Comparison of ENCODE assay signal across 8 mouse cellular contexts in the genomic region with DNA sequence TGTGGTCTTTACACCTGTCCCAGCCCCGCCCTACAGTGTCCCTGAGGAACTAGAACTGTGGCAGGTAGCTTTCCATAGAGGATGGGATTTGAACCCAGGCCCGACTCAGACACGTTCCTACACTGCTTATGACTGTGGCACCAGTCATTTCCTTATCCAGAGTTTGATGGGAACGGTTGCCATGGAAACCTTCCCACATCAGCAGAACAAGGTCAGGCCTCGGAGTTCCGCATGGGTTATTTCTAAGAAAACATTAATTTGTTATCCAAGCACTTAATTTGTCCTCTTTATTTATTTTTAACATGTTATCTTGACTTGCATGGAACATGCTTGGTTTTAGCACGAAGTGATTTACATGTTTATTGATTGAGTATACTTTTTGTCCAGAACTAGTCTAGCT. TPM values are rescaled to one million over a fixed set of nuclear protein-coding genes. Genes with fewer than 3 reads are reported as not detected.
DNase-seq lines count a peak whose midpoint lies in the region; ATAC-seq and TF ChIP-seq lines count a peak whose summit lies in the region.
"Had no signal": no experiment of that assay in that cellular context is flagged by ENCODE, and none has a peak within 500 bp of the region (broad histone marks: within the 10 kb centered on the region; RNA-seq: fewer than 3 reads in every experiment).

No protein-coding gene starts in this region.

- 32% methylated on average over 7 of the region's 7 CpGs for WGBS in kidney, embryonic 16.5 days
- 52% methylated on average over 7 of the region's 7 CpGs for WGBS in small intestine, adult 2 months
- WGBS in forebrain, embryonic 15.5 days = 66% methylated on average over 7 of the region's 7 CpGs
- WGBS in cerebellum, adult 2 months = 87% methylated on average over 7 of the region's 7 CpGs

- peak; percentile 39; the same call in 1 of the 2 replicates for ATAC-seq in kidney, embryonic 16.5 days (ENCODE audit: low FRiP score, low TSS enrichment)
- ATAC-seq in forebrain, embryonic 15.5 days (replicated peaks) = no peak

- no peak for TF ChIP-seq CTCF in brain, embryonic 14.5 days (IDR thresholded peaks at IDR 0.05; ENCODE audit: borderline replicate concordance, extremely low read depth, insufficient read depth, insufficient read length)
- no peak for TF ChIP-seq CTCF in small intestine, adult 2 months (IDR thresholded peaks at IDR 0.05; ENCODE audit: extremely low read depth, insufficient read length, insufficient replicate concordance, low read depth, low read length)
- TF ChIP-seq CTCF in cerebellum, adult 2 months (IDR thresholded peaks at IDR 0.05; ENCODE audit: borderline replicate concordance, insufficient read depth, low read depth, low read length) = no peak

- H3K36me3 ChIP-seq in kidney, embryonic 16.5 days (ENCODE audit: insufficient read depth, low read length) = no peaks in the 10 kb centered on the region
- H3K36me3 ChIP-seq in small intestine, adult 2 months (ENCODE audit: control insufficient read depth, insufficient read depth, low read length) = no peaks in the 10 kb centered on the region
- H3K36me3 ChIP-seq in forebrain, embryonic 15.5 days = no peaks in the 10 kb centered on the region

- peak; percentile 37 for DNase-seq in ovary, postnatal 36 days (ENCODE audit: low spot score)
- DNase-seq in ovary, postnatal 14 days (ENCODE audit: low spot score) = no peak
- peak; percentile 55 for DNase-seq in brain, embryonic 14.5 days (ENCODE audit: low read depth)
- no peak for DNase-seq in cerebellum, adult 2 months
- DNase-seq: layer of hippocampus, adult 9-11 months had no signal

- no peaks in the 10 kb centered on the region for H3K9me3 ChIP-seq in kidney, embryonic 16.5 days (ENCODE audit: low read length)
- H3K9me3 ChIP-seq in forebrain, embryonic 15.5 days = no peaks in the 10 kb centered on the region

- no peak overlapping the region for H3K9ac ChIP-seq in kidney, embryonic 16.5 days (replicated peaks; ENCODE audit: low read length)
- no peak overlapping the region for H3K9ac ChIP-seq in forebrain, embryonic 15.5 days (replicated peaks)

- no peaks in the 10 kb centered on the region for H3K27me3 ChIP-seq in kidney, embryonic 16.5 days (ENCODE audit: insufficient read depth, low read length)
- no peaks in the 10 kb centered on the region for H3K27me3 ChIP-seq in small intestine, adult 2 months (ENCODE audit: control insufficient read depth, insufficient read depth, low read length)
- no peaks in the 10 kb centered on the region for H3K27me3 ChIP-seq in forebrain, embryonic 15.5 days
- no peaks in the 10 kb centered on the region for H3K27me3 ChIP-seq in cerebellum, adult 2 months (ENCODE audit: control insufficient read depth, insufficient read depth, low read length)

- no peak overlapping the region for H3K4me3 ChIP-seq in kidney, embryonic 16.5 days (ENCODE audit: low read length)
- no peak overlapping the region for H3K4me3 ChIP-seq in small intestine, adult 2 months (ENCODE audit: low read depth, low read length)
- H3K4me3 ChIP-seq in forebrain, embryonic 15.5 days = no peak overlapping the region
- no peak overlapping the region for H3K4me3 ChIP-seq in cerebellum, adult 2 months (replicated peaks; ENCODE audit: insufficient read depth, low read depth, low read length)

- H3K4me2 ChIP-seq in kidney, embryonic 16.5 days (replicated peaks; ENCODE audit: low read depth, low read length) = no peak overlapping the region
- no peak overlapping the region for H3K4me2 ChIP-seq in forebrain, embryonic 15.5 days (replicated peaks)

- H3K27ac ChIP-seq in kidney, embryonic 16.5 days (ENCODE audit: low read length) = no peak overlapping the region
- 0 out of 2 replicates have a peak overlapping the region, but pooled peaks have one; percentile 7 for H3K27ac ChIP-seq in small intestine, adult 2 months (ENCODE audit: insufficient read depth, low read depth, low read length)
- H3K27ac ChIP-seq in forebrain, embryonic 15.5 days (replicated peaks) = no peak overlapping the region
- H3K27ac ChIP-seq in cerebellum, adult 2 months (ENCODE audit: insufficient read depth, low read length) = no peak overlapping the region

- TF ChIP-seq POLR2A in brain, embryonic 14.5 days (IDR thresholded peaks at IDR 0.05; ENCODE audit: borderline replicate concordance, extremely low read depth, insufficient read depth, insufficient read length, poor library complexity, severe bottlenecking) = no peak
- no peak for TF ChIP-seq POLR2A in small intestine, adult 2 months (IDR thresholded peaks at IDR 0.05; ENCODE audit: low read depth, low read length)
- TF ChIP-seq POLR2A in cerebellum, adult 2 months (IDR thresholded peaks at IDR 0.05; ENCODE audit: borderline replicate concordance, insufficient read depth, low read length) = no peak

- H3K4me1 ChIP-seq in kidney, embryonic 16.5 days (ENCODE audit: insufficient read depth, low read length) = peaks cover 54% of the 10 kb centered on the region
- H3K4me1 ChIP-seq in small intestine, adult 2 months (ENCODE audit: control insufficient read depth, insufficient read depth, insufficient read length, low read length) = 0 out of 2 replicates have a peak, but pooled peaks cover 1% of the 10 kb centered on the region
- no peaks in the 10 kb centered on the region for H3K4me1 ChIP-seq in forebrain, embryonic 15.5 days
- H3K4me1 ChIP-seq in cerebellum, adult 2 months (ENCODE audit: control insufficient read depth, insufficient read depth, low read length) = 0 out of 2 replicates have a peak, but pooled peaks cover 3% of the 10 kb centered on the region

RNA-seq across cellular contexts. Expression of a gene that starts 9.5 kb away (rescaled TPM):
- 1.3 and 2.2 TPM in 2 replicates for polyA plus RNA-seq in brain, embryonic 14.5 days (2012; rRNA removed)
- polyA plus RNA-seq in kidney, embryonic 16.5 days (2015; fragmentation: Nextera tagmentation; extraction: Ambion mirVana) = 8.7 and 10.1 TPM in 2 replicates
- polyA plus RNA-seq in small intestine, adult 2 months (2012; rRNA removed) = 8.1 and 8.9 TPM in 2 replicates
- 1.1 and 1.2 TPM in 2 replicates for polyA plus RNA-seq in forebrain, embryonic 15.5 days (2015; fragmentation: Nextera tagmentation; extraction: Ambion mirVana)
- 2.4 and 2.6 TPM in 2 replicates for polyA plus RNA-seq in cerebellum, adult 2 months (2012; rRNA removed)

Comparison
In these comparisons a context has a peak if more than half of its experiments do, and no peak if none do; other contexts are left out.
1. DNase-seq: peak in ovary, postnatal 36 days (single experiment) and brain, embryonic 14.5 days (single experiment); none in ovary, postnatal 14 days (single experiment) and cerebellum, adult 2 months (0 of 2).